Mouse (Mus musculus) liver, postnatal 0 days (tissue): Measurements from ENCODE around the gene Clca3a1.
"Not testable (repeated sequence)": the region's sequence is repeated elsewhere in the genome, so short reads cannot be mapped to it uniquely, and the experiment has no call there.

ENCODE experiments used
- CTCF ChIP-seq: sonication (generic); IDR thresholded peaks from 2 replicates; pipeline ENCODE4 v1.5.1; 2016; ENCODE audit warnings: antibody characterized with exemption, low read depth
- EP300 ChIP-seq: IDR thresholded peaks from 2 replicates; pipeline ENCODE4 v1.6.1; 2016; ENCODE audit warnings: antibody characterized with exemption, low read depth, mild to moderate bottlenecking

GRCm38 (mm10) chr3:144806626-144807025 is 45.8 kb upstream of the Clca3a1 start:
- TF ChIP-seq CTCF, EP300: not testable (repeated sequence)
